Mouse (Mus musculus) lung, embryonic 15.5 days (tissue): ENCODE results near the gene Arhgap6. TPM values are rescaled to one million over a fixed set of nuclear protein-coding genes. Genes with fewer than 3 reads are reported as not detected.

ENCODE experiments used
- ATAC-seq: fragments of 200-750 bp; cut with Nextera tagmentation; 2 replicates; pipeline ENCODE4 v1.8.0; 2017; ENCODE audit warnings: moderate number of reproducible peaks, borderline replicate concordance; ENCODE audit not compliant: low FRiP score, low TSS enrichment; ENCODE audit errors: extremely low read depth
- H3K27ac ChIP-seq: fragments of 300-500 bp; sonication (generic); 2 replicates; pipeline ENCODE4 v1.5.1; 2015; ENCODE audit warnings: moderate library complexity, mild to moderate bottlenecking, inconsistent platforms
- H3K27me3 ChIP-seq: fragments of 300-500 bp; sonication (generic); 2 replicates; pipeline ENCODE4 v1.6.1; 2015; ENCODE audit warnings: inconsistent platforms
- H3K36me3 ChIP-seq: fragments of 300-500 bp; sonication (generic); 2 replicates; pipeline ENCODE4 v1.6.1; 2015; ENCODE audit warnings: inconsistent platforms
- H3K4me1 ChIP-seq: fragments of 300-500 bp; sonication (generic); 2 replicates; pipeline ENCODE4 v1.6.1; 2015; ENCODE audit warnings: inconsistent platforms
- H3K4me2 ChIP-seq: fragments of 300-500 bp; sonication (generic); 2 replicates; pipeline ENCODE4 v1.6.1; 2015; ENCODE audit warnings: inconsistent platforms, mild to moderate bottlenecking, moderate library complexity
- H3K4me3 ChIP-seq: fragments of 300-500 bp; sonication (generic); 2 replicates; pipeline ENCODE4 v1.5.1; 2015; ENCODE audit warnings: mild to moderate bottlenecking, inconsistent platforms
- H3K9ac ChIP-seq: fragments of 300-500 bp; sonication (generic); 2 replicates; pipeline ENCODE4 v1.6.1; 2015; ENCODE audit warnings: inconsistent platforms
- H3K9me3 ChIP-seq: fragments of 300-500 bp; sonication (generic); 2 replicates; pipeline ENCODE4 v1.6.1; 2016; ENCODE audit warnings: inconsistent platforms
- WGBS: fragments of 180-500 bp; shearing (Covaris S2); methylation state at CpG from one replicate; pipeline ENCODE4 v1.1.7; 2015; 5-methylcytosine and 5-hydroxymethylcytosine counted together
- polyA plus RNA-seq: library from polyadenylated mRNA; unstranded; fragments of >200 nt; fragmentation: Nextera tagmentation; extraction: Ambion mirVana; gene quantifications from 2 replicates; pipeline ENCODE4 v1.2.1, GENCODE M21; 2015

Arhgap6 gene
- polyA plus RNA-seq, 1 experiment from 2014 or later = 16.6 TPM

DNA sequence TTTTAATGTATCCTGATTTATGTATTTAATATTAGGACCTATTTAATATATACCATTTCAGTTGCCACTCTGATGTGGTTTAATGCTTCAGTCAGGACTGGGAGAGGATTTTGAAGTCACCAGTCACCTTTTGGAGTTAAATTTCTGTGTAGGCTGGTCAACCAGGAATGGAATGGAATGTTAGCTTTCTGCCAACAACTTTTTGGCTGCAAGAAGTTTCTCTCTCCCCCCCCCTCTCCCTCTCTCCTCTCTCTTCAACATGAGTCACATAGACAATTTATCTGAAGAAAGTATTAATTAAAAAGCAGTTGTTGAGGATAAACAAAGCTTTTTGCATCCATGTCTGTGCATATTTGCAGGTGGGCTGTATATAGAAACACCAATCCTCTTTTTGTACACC lies 217.8 kb downstream of the Arhgap6 start:
- no peaks in the 10 kb centered on the region for H3K9me3 ChIP-seq
- H3K4me1 ChIP-seq = peaks cover 4% of the 10 kb centered on the region; the same call in 1 of the 2 replicates
- ATAC-seq = no peak
- no peak overlapping the region for H3K27ac ChIP-seq
- no peak overlapping the region for H3K4me3 ChIP-seq
- no peak overlapping the region for H3K4me2 ChIP-seq
- no peaks in the 10 kb centered on the region for H3K36me3 ChIP-seq
- peaks cover 6% of the 10 kb centered on the region; the same call in 1 of the 2 replicates for H3K27me3 ChIP-seq
- no peak overlapping the region for H3K9ac ChIP-seq

DNA sequence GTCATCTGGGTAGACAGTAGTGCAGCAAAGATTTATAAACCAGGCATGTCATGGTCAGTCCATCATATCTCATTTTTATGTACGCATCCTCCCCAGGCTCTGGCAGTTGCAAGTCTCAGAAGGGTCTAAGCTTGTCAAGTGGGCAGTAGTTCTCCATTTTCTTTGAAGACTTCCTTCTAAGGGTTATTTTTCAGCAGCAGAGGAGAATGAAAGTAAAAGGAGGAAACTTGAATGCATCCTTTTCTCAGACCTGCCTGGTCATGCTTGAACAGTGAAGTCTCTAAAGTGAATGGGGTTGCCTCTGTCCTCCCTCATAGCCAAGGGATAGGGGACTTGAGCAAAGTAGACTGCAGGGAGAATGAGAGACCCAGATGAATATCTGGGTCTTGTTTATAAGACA lies 239.5 kb downstream of the Arhgap6 start:
- ATAC-seq = no peak
- Histone ChIP-seq H3K4me2 (no peak overlapping the region), H3K9me3 (no peaks in the 10 kb centered on the region), H3K27ac (no peak overlapping the region), H3K4me1 (0 out of 2 replicates have a peak, but pooled peaks cover 4% of the 10 kb centered on the region), H3K27me3 (peaks cover 14% of the 10 kb centered on the region; the same call in 1 of the 2 replicates), H3K9ac (no peak overlapping the region), H3K4me3 (no peak overlapping the region), H3K36me3 (no peaks in the 10 kb centered on the region)
- WGBS = 94% methylated on average over 1 of the region's 1 CpGs

- Histone ChIP-seq H3K4me3 (peak overlapping the region; percentile 47), H3K27me3 (peaks cover 14% of the 10 kb centered on the region; the same call in 1 of the 2 replicates), H3K9me3 (no peaks in the 10 kb centered on the region), H3K27ac (peak overlapping the region; percentile 84), H3K4me2 (peak overlapping the region; percentile 58), H3K36me3 (no peaks in the 10 kb centered on the region), H3K4me1 (0 out of 2 replicates have a peak, but pooled peaks cover 4% of the 10 kb centered on the region), H3K9ac (peak overlapping the region; percentile 38)
- peak; percentile 98 for ATAC-seq
- 18% methylated on average over 32 of the region's 32 CpGs for WGBS
Measured at GRCm38 (mm10) chrX:169036403-169037296, 241.8 kb downstream of the Arhgap6 start.

DNA sequence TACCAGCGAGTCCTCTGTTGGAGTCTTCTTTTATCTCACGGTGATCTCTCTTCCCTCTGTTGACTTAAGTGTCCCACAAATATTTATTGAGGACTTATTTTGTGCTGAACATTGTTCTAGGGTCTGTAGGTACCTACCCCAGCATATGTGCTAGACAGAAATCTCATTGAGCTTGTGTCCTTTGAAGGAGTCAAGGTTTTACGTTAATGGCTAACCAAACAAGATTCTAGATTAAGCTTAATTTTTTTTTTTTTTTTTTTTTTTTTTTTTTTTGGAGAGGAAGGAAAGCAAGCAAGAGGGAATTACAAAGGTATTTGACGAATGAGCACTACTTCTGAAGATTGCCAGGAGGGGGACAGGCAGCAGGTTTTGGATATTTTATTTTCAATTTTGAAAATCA lies 242.5 kb downstream of the Arhgap6 start:
- Histone ChIP-seq H3K4me1 (0 out of 2 replicates have a peak, but pooled peaks cover 4% of the 10 kb centered on the region), H3K4me2 (peak overlapping the region; percentile 58), H3K9me3 (no peaks in the 10 kb centered on the region), H3K27me3 (peaks cover 8% of the 10 kb centered on the region; the same call in 1 of the 2 replicates), H3K4me3 (peak overlapping the region; percentile 47), H3K36me3 (no peaks in the 10 kb centered on the region), H3K27ac (no peak overlapping the region), H3K9ac (no peak overlapping the region)
- 30% methylated on average over 4 of the region's 4 CpGs for WGBS
- no peak for ATAC-seq

DNA sequence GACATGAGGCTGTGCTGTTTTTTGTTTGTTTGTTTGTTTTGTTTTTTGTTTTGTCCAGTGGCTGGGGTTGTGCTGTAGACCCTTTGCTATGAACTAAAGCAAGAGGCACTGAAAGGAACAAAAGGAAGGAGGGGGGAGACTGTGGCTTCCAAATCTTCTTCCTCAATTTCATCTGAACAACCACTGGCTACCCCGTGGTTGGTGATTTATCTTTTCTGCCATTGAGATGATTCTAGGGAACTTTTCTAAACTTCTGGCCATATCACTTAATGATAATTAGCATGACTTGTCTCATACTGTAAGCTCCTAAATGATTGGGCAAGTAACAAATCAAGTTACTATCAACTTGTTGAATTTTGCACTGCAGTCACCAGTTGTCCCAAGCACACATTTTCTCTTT lies 249.0 kb downstream of the Arhgap6 start:
- no peak for ATAC-seq

DNA sequence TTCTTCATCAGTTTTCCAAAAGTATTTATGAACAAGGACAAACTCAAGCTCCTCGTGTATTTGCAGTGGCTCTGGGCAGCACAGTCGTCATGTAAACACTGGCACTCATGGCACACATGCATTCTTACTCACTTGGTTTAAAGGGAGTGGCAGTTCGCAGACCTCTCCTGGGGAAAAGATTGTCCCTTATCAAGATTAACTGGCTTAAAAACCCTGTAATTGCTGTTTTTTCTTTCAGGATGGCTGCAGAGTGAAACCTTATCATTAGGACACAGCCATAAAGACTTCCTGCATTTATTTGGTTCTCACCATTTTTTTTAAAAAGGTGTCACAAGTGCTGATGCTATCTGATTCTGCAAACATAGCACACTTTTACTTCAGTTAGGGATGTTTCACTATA lies 252.7 kb downstream of the Arhgap6 start:
- Histone ChIP-seq H3K4me3 (no peak overlapping the region), H3K4me1 (no peaks in the 10 kb centered on the region), H3K27me3 (no peaks in the 10 kb centered on the region), H3K9ac (no peak overlapping the region), H3K36me3 (no peaks in the 10 kb centered on the region), H3K9me3 (no peaks in the 10 kb centered on the region), H3K27ac (no peak overlapping the region), H3K4me2 (no peak overlapping the region)
- ATAC-seq = no peak
- WGBS = 41% methylated on average over 3 of the region's 3 CpGs

More for the DNA sequence above, 249.0 kb downstream of the Arhgap6 start:
- WGBS = 54% methylated on average over 1 of the region's 1 CpGs
- Histone ChIP-seq H3K4me1 (no peaks in the 10 kb centered on the region), H3K27me3 (no peaks in the 10 kb centered on the region), H3K4me2 (no peak overlapping the region), H3K9me3 (no peaks in the 10 kb centered on the region), H3K4me3 (no peak overlapping the region), H3K9ac (no peak overlapping the region), H3K36me3 (no peaks in the 10 kb centered on the region), H3K27ac (no peak overlapping the region)

GRCm38 (mm10) chrX:169049550-169049949 lies 254.7 kb downstream of the Arhgap6 start:
- H3K9me3 ChIP-seq = no peaks in the 10 kb centered on the region
- H3K4me3 ChIP-seq = no peak overlapping the region
- no peaks in the 10 kb centered on the region; the same call in 1 of the 2 replicates for H3K27me3 ChIP-seq
- no peaks in the 10 kb centered on the region for H3K36me3 ChIP-seq
- H3K4me2 ChIP-seq = no peak overlapping the region
- H3K4me1 ChIP-seq = no peaks in the 10 kb centered on the region
- H3K27ac ChIP-seq = no peak overlapping the region
- H3K9ac ChIP-seq = no peak overlapping the region
- no peak for ATAC-seq

GRCm38 (mm10) chrX:169053907-169054476 lies 259.1 kb downstream of the Arhgap6 start:
- no peak overlapping the region for H3K9ac ChIP-seq
- ATAC-seq = peak; percentile 31; the same call in 1 of the 2 replicates
- 28% methylated on average over 5 of the region's 5 CpGs for WGBS
- no peak overlapping the region for H3K4me3 ChIP-seq
- H3K27ac ChIP-seq = 0 out of 2 replicates have a peak overlapping the region, but pooled peaks have one; percentile 15
- H3K27me3 ChIP-seq = peaks cover 3% of the 10 kb centered on the region; the same call in 1 of the 2 replicates
- no peaks in the 10 kb centered on the region for H3K9me3 ChIP-seq
- H3K4me1 ChIP-seq = no peaks in the 10 kb centered on the region
- H3K4me2 ChIP-seq = no peak overlapping the region
- H3K36me3 ChIP-seq = no peaks in the 10 kb centered on the region

DNA sequence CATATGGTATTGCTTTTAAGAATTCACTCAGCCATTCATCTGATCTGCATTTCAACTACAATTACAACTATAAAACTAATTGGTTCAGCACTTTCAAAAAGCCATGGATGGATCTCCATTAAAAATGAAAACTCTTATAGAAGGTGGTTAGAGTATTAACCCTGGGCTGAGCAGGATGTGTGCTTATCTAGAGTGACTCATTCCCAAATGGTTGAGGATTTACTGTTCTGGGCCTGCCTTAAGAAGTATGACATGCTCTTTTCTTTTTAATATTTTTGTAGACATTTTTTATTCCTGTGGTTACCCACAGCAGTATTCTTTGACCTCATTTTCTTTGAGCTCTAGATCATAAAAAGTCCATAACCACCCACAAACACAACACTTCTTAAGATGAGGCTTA lies 267.7 kb downstream of the Arhgap6 start:
- Histone ChIP-seq H3K9me3 (no peaks in the 10 kb centered on the region), H3K27me3 (0 out of 2 replicates have a peak, but pooled peaks cover 3% of the 10 kb centered on the region)
- ATAC-seq = no peak

GRCm38 (mm10) chrX:169065298-169065697 lies 270.4 kb downstream of the Arhgap6 start:
- no peaks in the 10 kb centered on the region for H3K36me3 ChIP-seq
- no peak overlapping the region for H3K27ac ChIP-seq
- no peaks in the 10 kb centered on the region for H3K9me3 ChIP-seq
- H3K4me3 ChIP-seq = no peak overlapping the region
- 43% methylated on average over 3 of the region's 3 CpGs for WGBS
- no peak overlapping the region for H3K9ac ChIP-seq
- no peak overlapping the region for H3K4me2 ChIP-seq
- no peaks in the 10 kb centered on the region for H3K4me1 ChIP-seq
- no peak for ATAC-seq
- no peaks in the 10 kb centered on the region for H3K27me3 ChIP-seq

More for the DNA sequence above, 267.7 kb downstream of the Arhgap6 start:
- Histone ChIP-seq H3K36me3 (no peaks in the 10 kb centered on the region), H3K27ac (no peak overlapping the region), H3K4me1 (no peaks in the 10 kb centered on the region), H3K4me2 (no peak overlapping the region), H3K9ac (no peak overlapping the region), H3K4me3 (no peak overlapping the region)

GRCm38 (mm10) chrX:169065922-169066321 lies 271.0 kb downstream of the Arhgap6 start:
- Histone ChIP-seq H3K4me1 (no peaks in the 10 kb centered on the region), H3K27ac (no peak overlapping the region), H3K27me3 (no peaks in the 10 kb centered on the region), H3K4me3 (no peak overlapping the region), H3K4me2 (no peak overlapping the region), H3K9ac (no peak overlapping the region), H3K9me3 (no peaks in the 10 kb centered on the region), H3K36me3 (no peaks in the 10 kb centered on the region)
- ATAC-seq = no peak
- 55% methylated on average over 1 of the region's 1 CpGs for WGBS

- H3K4me1 ChIP-seq = no peaks in the 10 kb centered on the region
- no peak overlapping the region for H3K4me3 ChIP-seq
- no peaks in the 10 kb centered on the region for H3K9me3 ChIP-seq
- H3K9ac ChIP-seq = no peak overlapping the region
- H3K36me3 ChIP-seq = no peaks in the 10 kb centered on the region
- no peak overlapping the region for H3K27ac ChIP-seq
- WGBS = 57% methylated on average over 2 of the region's 2 CpGs
- no peak for ATAC-seq
- H3K27me3 ChIP-seq = peaks cover 4% of the 10 kb centered on the region
- H3K4me2 ChIP-seq = no peak overlapping the region
Measured at GRCm38 (mm10) chrX:169075020-169075419, 280.1 kb downstream of the Arhgap6 start.
